Mouse (Mus musculus): ENCODE results near the gene Pcdh15. TPM values are rescaled to one million over a fixed set of nuclear protein-coding genes. Genes with fewer than 3 reads are reported as not detected.

Gene Pcdh15
- polyA plus RNA-seq, 1 experiment = 0.01 TPM

GRCm38 (mm10) chr10:74513743-74514142 lies 1414.6 kb downstream of the Pcdh15 start:
- no peaks in the 10 kb centered on the region for H3K27me3 ChIP-seq (replicated peaks)
- no peaks in the 10 kb centered on the region for H3K36me3 ChIP-seq (replicated peaks; ENCODE audit: low read length)
- no peak overlapping the region for H3K4me3 ChIP-seq (replicated peaks)
- TF ChIP-seq FLI1 (IDR thresholded peaks at IDR 0.05; ENCODE audit: low read length) = no peak
- no peak for TF ChIP-seq GATA1 (IDR thresholded peaks at IDR 0.05; ENCODE audit: borderline replicate concordance, low read length)
- H3K9me3 ChIP-seq = peaks cover 3% of the 10 kb centered on the region; the same call in 1 of the 2 replicates
- no peaks in the 10 kb centered on the region for H3K4me1 ChIP-seq

- no peak for TF ChIP-seq GATA1 (IDR thresholded peaks at IDR 0.05; ENCODE audit: borderline replicate concordance, low read length)
- TF ChIP-seq FLI1 (IDR thresholded peaks at IDR 0.05; ENCODE audit: low read length) = no peak
- Histone ChIP-seq H3K9me3 (no peaks in the 10 kb centered on the region), H3K27me3 (replicated peaks) (no peaks in the 10 kb centered on the region), H3K36me3 (replicated peaks; ENCODE audit: low read length) (no peaks in the 10 kb centered on the region), H3K4me1 (no peaks in the 10 kb centered on the region), H3K4me3 (replicated peaks) (no peak overlapping the region)
Observed at GRCm38 (mm10) chr10:74538371-74538770, 1439.2 kb downstream of the Pcdh15 start.

- TF ChIP-seq GATA1 (IDR thresholded peaks at IDR 0.05; ENCODE audit: borderline replicate concordance, low read length) = no peak
- no peak for TF ChIP-seq FLI1 (IDR thresholded peaks at IDR 0.05; ENCODE audit: low read length)
- no peaks in the 10 kb centered on the region for H3K9me3 ChIP-seq
- no peaks in the 10 kb centered on the region for H3K27me3 ChIP-seq (replicated peaks)
- no peak overlapping the region for H3K4me3 ChIP-seq (replicated peaks)
- no peaks in the 10 kb centered on the region for H3K4me1 ChIP-seq
- no peaks in the 10 kb centered on the region for H3K36me3 ChIP-seq (replicated peaks; ENCODE audit: low read length)
Observed at GRCm38 (mm10) chr10:74555326-74555725, 1456.2 kb downstream of the Pcdh15 start.

GRCm38 (mm10) chr10:74569603-74570002 lies 1470.5 kb downstream of the Pcdh15 start:
- Histone ChIP-seq H3K27me3 (replicated peaks) (no peaks in the 10 kb centered on the region), H3K4me1 (no peaks in the 10 kb centered on the region), H3K4me3 (replicated peaks) (no peak overlapping the region), H3K36me3 (replicated peaks; ENCODE audit: low read length) (no peaks in the 10 kb centered on the region), H3K9me3 (no peaks in the 10 kb centered on the region; the same call in 1 of the 2 replicates)
- TF ChIP-seq GATA1 (IDR thresholded peaks at IDR 0.05; ENCODE audit: borderline replicate concordance, low read length) (no peak), FLI1 (IDR thresholded peaks at IDR 0.05; ENCODE audit: low read length) (no peak)

- no peak for TF ChIP-seq GATA1 (IDR thresholded peaks at IDR 0.05; ENCODE audit: borderline replicate concordance, low read length)
- no peak for TF ChIP-seq FLI1 (IDR thresholded peaks at IDR 0.05; ENCODE audit: low read length)
Observed at GRCm38 (mm10) chr10:74579924-74580323, 1480.8 kb downstream of the Pcdh15 start.

GRCm38 (mm10) chr10:74591799-74592198 lies 1492.7 kb downstream of the Pcdh15 start:
- no peaks in the 10 kb centered on the region for H3K27me3 ChIP-seq (replicated peaks)
- H3K4me1 ChIP-seq = no peaks in the 10 kb centered on the region
- TF ChIP-seq GATA1 (IDR thresholded peaks at IDR 0.05; ENCODE audit: borderline replicate concordance, low read length) (no peak), FLI1 (IDR thresholded peaks at IDR 0.05; ENCODE audit: low read length) (no peak)
- H3K36me3 ChIP-seq (replicated peaks; ENCODE audit: low read length) = no peaks in the 10 kb centered on the region
- H3K4me3 ChIP-seq (replicated peaks) = no peak overlapping the region
- no peaks in the 10 kb centered on the region for H3K9me3 ChIP-seq

More at GRCm38 (mm10) chr10:74579924-74580323, 1480.8 kb downstream of the Pcdh15 start:
- no peaks in the 10 kb centered on the region for H3K4me1 ChIP-seq
- no peak overlapping the region for H3K4me3 ChIP-seq (replicated peaks)
- no peaks in the 10 kb centered on the region for H3K27me3 ChIP-seq (replicated peaks)
- H3K9me3 ChIP-seq = peaks cover 5% of the 10 kb centered on the region; the same call in 1 of the 2 replicates
- H3K36me3 ChIP-seq (replicated peaks; ENCODE audit: low read length) = no peaks in the 10 kb centered on the region

GRCm38 (mm10) chr10:74607683-74608082 lies 1508.5 kb downstream of the Pcdh15 start:
- no peaks in the 10 kb centered on the region for H3K4me1 ChIP-seq
- no peaks in the 10 kb centered on the region for H3K36me3 ChIP-seq (replicated peaks; ENCODE audit: low read length)
- no peak overlapping the region for H3K4me3 ChIP-seq (replicated peaks)
- no peaks in the 10 kb centered on the region for H3K27me3 ChIP-seq (replicated peaks)
- no peaks in the 10 kb centered on the region for H3K9me3 ChIP-seq
- TF ChIP-seq GATA1 (IDR thresholded peaks at IDR 0.05; ENCODE audit: borderline replicate concordance, low read length) (no peak), FLI1 (IDR thresholded peaks at IDR 0.05; ENCODE audit: low read length) (no peak)

- Histone ChIP-seq H3K36me3 (replicated peaks; ENCODE audit: low read length) (no peaks in the 10 kb centered on the region), H3K9me3 (no peaks in the 10 kb centered on the region), H3K27me3 (replicated peaks) (no peaks in the 10 kb centered on the region), H3K4me1 (no peaks in the 10 kb centered on the region), H3K4me3 (replicated peaks) (no peak overlapping the region)
- TF ChIP-seq FLI1 (IDR thresholded peaks at IDR 0.05; ENCODE audit: low read length) = no peak
- TF ChIP-seq GATA1 (IDR thresholded peaks at IDR 0.05; ENCODE audit: borderline replicate concordance, low read length) = no peak
Observed at GRCm38 (mm10) chr10:74621837-74622236, 1522.7 kb downstream of the Pcdh15 start.

GRCm38 (mm10) chr10:74625715-74626114 lies 1526.6 kb downstream of the Pcdh15 start:
- Histone ChIP-seq H3K4me3 (replicated peaks) (no peak overlapping the region), H3K9me3 (no peaks in the 10 kb centered on the region), H3K4me1 (no peaks in the 10 kb centered on the region), H3K27me3 (replicated peaks) (no peaks in the 10 kb centered on the region), H3K36me3 (replicated peaks; ENCODE audit: low read length) (no peaks in the 10 kb centered on the region)
- TF ChIP-seq FLI1 (IDR thresholded peaks at IDR 0.05; ENCODE audit: low read length) = no peak
- no peak for TF ChIP-seq GATA1 (IDR thresholded peaks at IDR 0.05; ENCODE audit: borderline replicate concordance, low read length)

- TF ChIP-seq FLI1 (IDR thresholded peaks at IDR 0.05; ENCODE audit: low read length) (no peak), GATA1 (IDR thresholded peaks at IDR 0.05; ENCODE audit: borderline replicate concordance, low read length) (no peak)
- Histone ChIP-seq H3K4me1 (no peaks in the 10 kb centered on the region), H3K4me3 (replicated peaks) (no peak overlapping the region), H3K27me3 (replicated peaks) (no peaks in the 10 kb centered on the region), H3K9me3 (peaks cover 3% of the 10 kb centered on the region; the same call in 1 of the 2 replicates), H3K36me3 (replicated peaks; ENCODE audit: low read length) (no peaks in the 10 kb centered on the region)
Observed at GRCm38 (mm10) chr10:74626596-74626995, 1527.5 kb downstream of the Pcdh15 start.

GRCm38 (mm10) chr10:74631314-74631713 lies 1532.2 kb downstream of the Pcdh15 start:
- no peaks in the 10 kb centered on the region for H3K27me3 ChIP-seq (replicated peaks)

More at GRCm38 (mm10) chr10:74631314-74631713, 1532.2 kb downstream of the Pcdh15 start:
- Histone ChIP-seq H3K4me3 (replicated peaks) (no peak overlapping the region), H3K36me3 (replicated peaks; ENCODE audit: low read length) (no peaks in the 10 kb centered on the region), H3K4me1 (no peaks in the 10 kb centered on the region), H3K9me3 (peaks cover 4% of the 10 kb centered on the region; the same call in 1 of the 2 replicates)
- TF ChIP-seq GATA1 (IDR thresholded peaks at IDR 0.05; ENCODE audit: borderline replicate concordance, low read length) = no peak
- no peak for TF ChIP-seq FLI1 (IDR thresholded peaks at IDR 0.05; ENCODE audit: low read length)
